Mouse (Mus musculus) heart, embryonic 11.5 days (tissue): ENCODE data around the gene Plxna4. TPM values are rescaled to one million over a fixed set of nuclear protein-coding genes. Genes with fewer than 3 reads are reported as not detected.
A peak's percentile ranks its signal among the peaks of the same experiment; 100 is the strongest.

Experiments
- ATAC-seq: fragments of 200-750 bp; cut with Nextera tagmentation; replicated peaks from 2 replicates; pipeline ENCODE4 v1.8.0; 2017; ENCODE audit warnings: moderate library complexity; ENCODE audit not compliant: insufficient number of reproducible peaks, low FRiP score, low TSS enrichment
- H3K27ac ChIP-seq: fragments of 300-500 bp; sonication (generic); 2 replicates; pipeline ENCODE4 v1.5.1; 2014; ENCODE audit warnings: mild to moderate bottlenecking, low read depth, low read length
- H3K27me3 ChIP-seq: fragments of 300-500 bp; sonication (generic); 2 replicates; pipeline ENCODE4 v1.6.1; 2014; ENCODE audit warnings: mild to moderate bottlenecking, low read length, mixed read lengths; ENCODE audit not compliant: control insufficient read depth, insufficient read depth
- H3K36me3 ChIP-seq: fragments of 300-500 bp; sonication (generic); 2 replicates; pipeline ENCODE4 v1.6.1; 2014; ENCODE audit warnings: mild to moderate bottlenecking, low read length, moderate library complexity, mixed read lengths; ENCODE audit not compliant: control insufficient read depth, insufficient read depth
- H3K4me1 ChIP-seq: fragments of 300-500 bp; sonication (generic); 2 replicates; pipeline ENCODE4 v1.6.1; 2014; ENCODE audit warnings: low read length; ENCODE audit not compliant: control insufficient read depth, insufficient read depth
- H3K4me2 ChIP-seq: fragments of 300-500 bp; sonication (generic); 2 replicates; pipeline ENCODE4 v1.6.1; 2014; ENCODE audit warnings: mild to moderate bottlenecking, moderate library complexity
- H3K4me3 ChIP-seq: fragments of 300-500 bp; sonication (generic); 2 replicates; pipeline ENCODE4 v1.5.1; 2014; ENCODE audit warnings: low read depth, low read length
- H3K9ac ChIP-seq: fragments of 300-500 bp; sonication (generic); 2 replicates; pipeline ENCODE4 v1.6.1; 2014; ENCODE audit warnings: mild to moderate bottlenecking, low read depth, low read length, moderate library complexity
- H3K9me3 ChIP-seq: fragments of 300-500 bp; sonication (generic); replicated peaks from 2 replicates; pipeline ENCODE4 v1.6.1; 2016; ENCODE audit warnings: low read length; ENCODE audit not compliant: control insufficient read depth
- WGBS: fragments of 180-500 bp; shearing (Covaris S2); extraction: QIAGEN DNeasy Blood & Tissue Kit; methylation state at CpG from one replicate; pipeline ENCODE4 v1.1.7; 2014; ENCODE audit not compliant: insufficient replicate concordance; 5-methylcytosine and 5-hydroxymethylcytosine counted together
- polyA plus RNA-seq: library from polyadenylated mRNA; unstranded; fragments of >200 nt; fragmentation: Nextera tagmentation; extraction: Ambion mirVana; gene quantifications from 2 replicates; pipeline ENCODE4 v1.2.1, GENCODE M21; 2014

Plxna4 gene
- polyA plus RNA-seq, 1 experiment from 2014 or later = 9.1 TPM

- Histone ChIP-seq H3K9ac (no peak overlapping the region), H3K9me3 (no peaks in the 10 kb centered on the region), H3K36me3 (no peaks in the 10 kb centered on the region), H3K4me1 (peaks cover 12% of the 10 kb centered on the region), H3K27me3 (peaks cover 5% of the 10 kb centered on the region; the same call in 1 of the 2 replicates), H3K4me2 (no peak overlapping the region), H3K4me3 (no peak overlapping the region), H3K27ac (no peak overlapping the region)
- WGBS = 16% methylated on average over 13 of the region's 13 CpGs
- no peak for ATAC-seq
These were observed 3.2 kb upstream of the Plxna4 start for GRCm38 (mm10) chr6:32590979-32591758.

- ATAC-seq = no peak
- WGBS = 43% methylated on average over 4 of the region's 4 CpGs
- Histone ChIP-seq H3K27ac (no peak overlapping the region), H3K27me3 (peaks cover 5% of the 10 kb centered on the region; the same call in 1 of the 2 replicates), H3K9ac (no peak overlapping the region), H3K4me1 (peaks cover 23% of the 10 kb centered on the region), H3K36me3 (no peaks in the 10 kb centered on the region), H3K9me3 (no peaks in the 10 kb centered on the region), H3K4me3 (no peak overlapping the region), H3K4me2 (no peak overlapping the region)
These were observed 1.6 kb upstream of the Plxna4 start for GRCm38 (mm10) chr6:32589632-32590031.

GRCm38 (mm10) chr6:32587136-32588009 is 619 bp downstream of the Plxna4 start:
- H3K9me3 ChIP-seq = no peaks in the 10 kb centered on the region
- H3K27ac ChIP-seq = peak overlapping the region; percentile 72
- 1% methylated on average over 71 of the region's 82 CpGs for WGBS
- peak overlapping the region; percentile 83 for H3K9ac ChIP-seq
- H3K27me3 ChIP-seq = peaks cover 5% of the 10 kb centered on the region; the same call in 1 of the 2 replicates
- peak overlapping the region; percentile 72 for H3K4me3 ChIP-seq
- H3K4me2 ChIP-seq = peak overlapping the region; percentile 95
- H3K36me3 ChIP-seq = no peaks in the 10 kb centered on the region
- peaks cover 33% of the 10 kb centered on the region for H3K4me1 ChIP-seq
- peak; percentile 58 for ATAC-seq

GRCm38 (mm10) chr6:32586821-32587135 is 1.2 kb downstream of the Plxna4 start:
- Histone ChIP-seq H3K9ac (peak overlapping the region; percentile 83), H3K4me2 (peak overlapping the region; percentile 95), H3K4me1 (peaks cover 33% of the 10 kb centered on the region), H3K9me3 (no peaks in the 10 kb centered on the region), H3K4me3 (peak overlapping the region; percentile 72), H3K27ac (no peak overlapping the region), H3K36me3 (no peaks in the 10 kb centered on the region), H3K27me3 (peaks cover 5% of the 10 kb centered on the region; the same call in 1 of the 2 replicates)
- 4% methylated on average over 13 of the region's 13 CpGs for WGBS
- ATAC-seq = no peak

- Histone ChIP-seq H3K36me3 (no peaks in the 10 kb centered on the region), H3K4me1 (peaks cover 33% of the 10 kb centered on the region), H3K4me3 (peak overlapping the region; percentile 72), H3K4me2 (peak overlapping the region; percentile 95), H3K9ac (peak overlapping the region; percentile 83), H3K27me3 (peaks cover 5% of the 10 kb centered on the region; the same call in 1 of the 2 replicates), H3K27ac (no peak overlapping the region), H3K9me3 (no peaks in the 10 kb centered on the region)
- WGBS = under 1% methylated on average over 13 of the region's 13 CpGs
- ATAC-seq = no peak
These were observed 1.6 kb downstream of the Plxna4 start for GRCm38 (mm10) chr6:32586390-32586789.

GRCm38 (mm10) chr6:32585211-32585610 is 2.8 kb downstream of the Plxna4 start:
- H3K4me2 ChIP-seq = peak overlapping the region; percentile 95
- ATAC-seq = no peak
- no peak overlapping the region for H3K9ac ChIP-seq
- peaks cover 5% of the 10 kb centered on the region; the same call in 1 of the 2 replicates for H3K27me3 ChIP-seq
- peak overlapping the region; percentile 72; the same call in 1 of the 2 replicates for H3K4me3 ChIP-seq
- H3K9me3 ChIP-seq = no peaks in the 10 kb centered on the region
- H3K4me1 ChIP-seq = peaks cover 27% of the 10 kb centered on the region
- no peaks in the 10 kb centered on the region for H3K36me3 ChIP-seq
- WGBS = 50% methylated on average over 3 of the region's 3 CpGs
- no peak overlapping the region for H3K27ac ChIP-seq

GRCm38 (mm10) chr6:32584243-32584880 is 3.6 kb downstream of the Plxna4 start:
- Histone ChIP-seq H3K27me3 (peaks cover 4% of the 10 kb centered on the region; the same call in 1 of the 2 replicates), H3K4me1 (peaks cover 27% of the 10 kb centered on the region), H3K4me3 (peak overlapping the region; percentile 72; the same call in 1 of the 2 replicates), H3K9me3 (no peaks in the 10 kb centered on the region), H3K27ac (no peak overlapping the region), H3K9ac (no peak overlapping the region), H3K4me2 (peak overlapping the region; percentile 95), H3K36me3 (no peaks in the 10 kb centered on the region)
- 34% methylated on average over 5 of the region's 5 CpGs for WGBS
- no peak for ATAC-seq

GRCm38 (mm10) chr6:32583582-32583981 is 4.4 kb downstream of the Plxna4 start:
- peaks cover 27% of the 10 kb centered on the region for H3K4me1 ChIP-seq
- 0 out of 2 replicates have a peak, but pooled peaks cover 2% of the 10 kb centered on the region for H3K27me3 ChIP-seq
- no peak overlapping the region for H3K4me3 ChIP-seq
- 14% methylated on average over 3 of the region's 3 CpGs for WGBS
- no peaks in the 10 kb centered on the region for H3K36me3 ChIP-seq
- H3K4me2 ChIP-seq = peak overlapping the region; percentile 95
- H3K27ac ChIP-seq = no peak overlapping the region
- no peak overlapping the region; the same call in 1 of the 2 replicates for H3K9ac ChIP-seq
- ATAC-seq = no peak
- no peaks in the 10 kb centered on the region for H3K9me3 ChIP-seq
